Mouse (Mus musculus) R1 (cell line): ENCODE data around the gene Ensa.

Experiments used
- DNase-seq: peaks from one replicate; pipeline ENCODE4 v3.0.0-alpha.2; 2018; ENCODE audit warnings: low read depth, low spot score

Ensa gene

DNA sequence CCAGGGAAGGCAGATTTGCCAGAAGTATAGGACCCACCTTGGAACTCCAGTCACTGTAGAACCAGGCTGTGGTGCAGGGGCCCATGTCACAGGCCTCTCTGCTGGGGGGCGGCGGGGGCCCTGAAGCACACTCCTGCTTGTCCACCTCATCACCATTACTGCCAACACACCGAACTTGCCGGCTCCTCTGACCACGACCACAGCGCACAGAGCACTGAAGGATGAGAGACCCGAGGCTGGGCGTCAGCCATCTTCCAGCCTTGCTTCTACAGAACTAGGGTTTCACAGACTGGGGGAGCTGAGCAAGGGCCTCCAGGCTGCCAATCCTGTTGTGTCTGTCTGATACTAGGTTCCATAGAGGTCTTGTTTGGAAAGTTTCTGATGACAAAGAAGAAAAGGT lies 54.8 kb downstream of the Ensa start:
- no peak for DNase-seq

DNA sequence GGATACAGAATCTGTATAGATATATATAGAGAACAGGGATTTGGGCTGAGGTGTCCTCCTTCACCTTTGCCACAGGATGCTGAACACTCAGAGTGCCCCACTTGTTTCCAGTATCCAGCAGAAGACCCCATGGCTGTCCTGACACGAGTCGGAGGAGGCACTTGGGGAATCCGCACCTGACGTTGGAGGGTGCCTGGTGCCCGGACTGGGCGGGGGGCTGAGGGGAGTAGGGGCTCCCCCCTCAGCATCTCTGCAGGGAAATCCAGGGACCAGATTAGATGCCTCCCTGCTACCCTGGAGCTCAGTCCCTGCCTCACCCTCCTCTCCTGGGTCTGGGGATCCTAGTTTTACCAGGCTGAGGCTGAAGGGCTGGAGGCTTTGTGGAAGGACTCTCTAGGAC lies 55.9 kb downstream of the Ensa start:
- DNase-seq, result no peak

DNA sequence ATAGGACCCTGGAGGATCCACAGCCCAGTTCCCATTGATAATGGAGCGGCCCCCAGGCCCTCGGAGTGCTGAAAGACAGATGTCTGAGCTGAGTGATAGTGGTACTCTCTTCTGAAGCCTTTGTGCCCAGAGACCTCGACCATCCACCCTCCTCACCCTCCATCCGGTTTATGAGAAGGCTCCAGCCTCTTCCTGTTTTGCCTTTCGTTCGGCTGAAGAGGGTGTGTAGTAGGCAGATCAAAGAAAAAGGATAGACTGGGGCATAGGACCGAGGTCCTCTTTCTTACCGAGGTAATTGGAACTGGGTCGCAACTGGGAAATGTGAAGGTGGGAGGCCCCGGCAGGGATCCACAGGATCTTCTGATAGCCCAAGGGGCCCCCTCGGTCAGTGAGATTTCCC lies 56.6 kb downstream of the Ensa start:
- no peak for DNase-seq
